28 mouse cellular contexts compared by ENCODE assay signal in the genomic region with DNA sequence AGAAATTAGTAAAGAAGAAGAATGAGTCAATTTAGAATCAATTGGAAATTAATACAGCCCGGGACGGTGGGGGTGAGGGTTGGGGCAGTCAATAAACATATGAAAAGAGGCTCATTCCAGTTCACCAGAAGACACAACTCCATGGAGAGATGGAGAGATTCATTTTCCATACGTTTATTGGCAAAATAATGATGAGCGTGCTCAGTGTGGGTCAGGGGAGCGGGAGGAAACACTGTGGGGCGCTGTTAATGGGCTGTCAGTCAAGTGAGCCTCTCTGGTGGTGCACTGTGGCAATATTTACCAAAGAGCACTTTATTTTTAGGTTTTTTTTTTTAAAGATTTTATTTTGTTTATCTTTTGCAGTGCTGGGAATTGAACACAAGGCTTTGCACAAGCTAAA. TPM values are rescaled to one million over a fixed set of nuclear protein-coding genes. Genes with fewer than 3 reads are reported as not detected.
"Had no signal": no experiment of that assay in that cellular context is flagged by ENCODE, and none has a peak within 500 bp of the region (broad histone marks: within the 10 kb centered on the region; RNA-seq: fewer than 3 reads in every experiment).

No protein-coding gene starts in this region.

- H3K27ac ChIP-seq: kidney, postnatal 0 days; left cerebral cortex, adult 2 months; limb, embryonic 12.5 days; limb, embryonic 15.5 days; liver, embryonic 14.5 days; lung, embryonic 15.5 days; neural tube, embryonic 12.5 days; neural tube, embryonic 15.5 days; stomach, postnatal 0 days had no signal

- H3K4me2 ChIP-seq: limb, embryonic 12.5 days; limb, embryonic 15.5 days; liver, embryonic 11.5 days; lung, embryonic 15.5 days; neural tube, embryonic 12.5 days; neural tube, embryonic 15.5 days had no signal

- H3K4me3 ChIP-seq: left cerebral cortex, adult 2 months; limb, embryonic 12.5 days; limb, embryonic 15.5 days; lung, embryonic 15.5 days; megakaryocyte, embryonic 14.5 days; neural tube, embryonic 12.5 days; neural tube, embryonic 15.5 days had no signal

- H3K27me3 ChIP-seq: limb, embryonic 12.5 days; limb, embryonic 15.5 days; lung, embryonic 15.5 days; neural tube, embryonic 12.5 days; neural tube, embryonic 15.5 days had no signal

- H3K9me3 ChIP-seq: limb, embryonic 12.5 days; limb, embryonic 15.5 days; lung, embryonic 15.5 days; neural tube, embryonic 12.5 days; neural tube, embryonic 15.5 days had no signal

- H3K4me1 ChIP-seq: limb, embryonic 15.5 days; lung, embryonic 15.5 days; megakaryocyte, embryonic 14.5 days had no signal

- H3K9ac ChIP-seq: limb, embryonic 12.5 days; limb, embryonic 15.5 days; liver, embryonic 14.5 days; lung, embryonic 15.5 days; neural tube, embryonic 12.5 days; neural tube, embryonic 15.5 days had no signal

- DNase-seq: kidney, adult 2 months; kidney, postnatal 36 days; layer of hippocampus, postnatal 36 days; left cerebral cortex, postnatal 4 days; lung, adult 18-20 months; lung, postnatal 10 days; lung, postnatal 36 days; right cerebral cortex, adult 18-20 months; right cerebral cortex, postnatal 14 days; right cerebral cortex, postnatal 4 days; thymus, adult 2 months; thymus, postnatal 14 days; thymus, postnatal 4 days had no signal

- H3K36me3 ChIP-seq: limb, embryonic 12.5 days; limb, embryonic 15.5 days; lung, embryonic 15.5 days; neural tube, embryonic 12.5 days; neural tube, embryonic 15.5 days had no signal

RNA-seq across cellular contexts. Expression of a gene that starts 45.8 kb away (rescaled TPM):
- total RNA-seq: layer of hippocampus, adult 8-10 months; layer of hippocampus, postnatal 10 days; layer of hippocampus, postnatal 36 days; left cerebral cortex, adult 2 months; left cerebral cortex, postnatal 10 days had no signal
- polyA plus RNA-seq: kidney, postnatal 0 days; limb, embryonic 12.5 days; neural tube, embryonic 12.5 days; neural tube, embryonic 15.5 days; stomach, embryonic 14.5 days had no signal
